Mouse (Mus musculus): ENCODE data around the gene Khnyn. TPM values are rescaled to one million over a fixed set of nuclear protein-coding genes. Genes with fewer than 3 reads are reported as not detected.

The Khnyn gene
- total and polyA plus RNA-seq, 2 experiments = 15.4 to 29.8 TPM

DNA sequence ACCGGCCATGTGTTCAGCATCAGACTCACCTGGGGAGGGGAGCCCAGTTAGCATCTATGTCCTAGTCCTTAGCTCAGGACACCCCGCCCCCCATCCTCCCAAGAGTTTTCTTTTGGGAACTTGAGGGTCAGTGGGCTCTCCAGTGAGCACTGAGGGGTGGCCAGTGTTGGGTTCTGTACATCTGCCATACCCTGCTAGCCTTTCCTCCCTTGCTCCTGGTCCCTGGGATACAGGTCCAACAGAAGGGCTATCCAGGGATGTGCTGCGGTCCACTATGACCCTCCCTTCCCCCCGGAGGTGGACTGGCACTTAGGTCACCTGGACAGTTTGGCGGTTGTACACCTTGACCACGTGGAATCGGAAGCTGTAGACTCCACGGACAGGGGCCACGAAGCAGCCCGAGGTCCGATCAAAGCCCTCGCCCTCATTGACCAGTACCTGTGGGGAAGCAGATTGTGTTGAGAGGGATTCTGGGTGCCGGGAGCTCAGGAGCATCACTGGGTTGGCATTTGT is 1.5 kb upstream of the Khnyn start:
- no peaks in the 10 kb centered on the region for H3K27me3 ChIP-seq (ENCODE audit: control insufficient read depth, insufficient read depth, low read length)
- no peak for TF ChIP-seq POLR2A (IDR thresholded peaks at IDR 0.05; ENCODE audit: extremely low read depth, insufficient read depth, low read length)
- no peak for TF ChIP-seq CTCF (IDR thresholded peaks at IDR 0.05; ENCODE audit: low read depth, low read length)
- WGBS = 78% methylated on average over 13 of the region's 13 CpGs
- no peak overlapping the region; the same call in 1 of the 2 replicates for H3K9ac ChIP-seq (ENCODE audit: low read depth, low read length)
- peaks cover 11% of the 10 kb centered on the region for H3K36me3 ChIP-seq (ENCODE audit: control insufficient read depth, insufficient read depth, low read length)
- H3K79me2 ChIP-seq (ENCODE audit: control insufficient read depth, insufficient read depth, low read length) = peaks cover 9% of the 10 kb centered on the region; the same call in 1 of the 2 replicates
- peaks cover 20% of the 10 kb centered on the region for H3K4me1 ChIP-seq (ENCODE audit: control insufficient read depth, insufficient read depth, low read length)
- H3K27ac ChIP-seq (replicated peaks; ENCODE audit: insufficient read depth, low read depth, low read length) = 0 out of 2 replicates have a peak overlapping the region, but pooled peaks have one; percentile 59
- no peak overlapping the region for H3K4me3 ChIP-seq (ENCODE audit: insufficient read depth, low read depth, low read length)
- no peak for DNase-seq (ENCODE audit: extremely low read depth, low read depth, low spot score)

DNA sequence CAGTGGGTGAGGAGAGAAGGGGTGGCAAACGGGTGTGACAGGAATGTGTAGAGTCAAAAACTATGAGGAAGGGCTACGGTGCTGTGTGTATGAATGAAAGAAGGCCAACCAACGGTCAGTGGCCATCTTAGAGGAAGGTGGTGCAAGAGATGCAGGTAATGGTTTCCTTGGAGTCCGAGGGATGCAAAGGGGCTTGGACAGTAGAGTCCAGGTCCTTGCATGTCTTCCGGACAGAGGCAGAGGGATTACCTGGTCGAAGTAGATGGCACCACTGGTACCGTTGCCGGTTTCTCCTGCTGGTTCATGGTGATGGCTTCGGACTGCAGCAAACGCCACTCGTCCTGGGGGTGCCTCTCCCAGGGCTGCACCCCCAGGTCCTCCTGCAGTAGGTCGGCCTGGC is 1.1 kb upstream of the Khnyn start:
- WGBS = 93% methylated on average over 12 of the region's 12 CpGs
- H3K4me1 ChIP-seq (ENCODE audit: control insufficient read depth, insufficient read depth, low read length) = peaks cover 20% of the 10 kb centered on the region
- H3K36me3 ChIP-seq (ENCODE audit: control insufficient read depth, insufficient read depth, low read length) = peaks cover 16% of the 10 kb centered on the region
- peaks cover 9% of the 10 kb centered on the region; the same call in 1 of the 2 replicates for H3K79me2 ChIP-seq (ENCODE audit: control insufficient read depth, insufficient read depth, low read length)
- peak overlapping the region; percentile 71 for H3K27ac ChIP-seq (replicated peaks; ENCODE audit: insufficient read depth, low read depth, low read length)
- TF ChIP-seq CTCF (IDR thresholded peaks at IDR 0.05; ENCODE audit: low read depth, low read length) (no peak), POLR2A (IDR thresholded peaks at IDR 0.05; ENCODE audit: extremely low read depth, insufficient read depth, low read length) (no peak)
- H3K27me3 ChIP-seq (ENCODE audit: control insufficient read depth, insufficient read depth, low read length) = no peaks in the 10 kb centered on the region
- no peak overlapping the region for H3K4me3 ChIP-seq (ENCODE audit: insufficient read depth, low read depth, low read length)
- 0 out of 2 replicates have a peak overlapping the region, but pooled peaks have one; percentile 5 for H3K9ac ChIP-seq (ENCODE audit: low read depth, low read length)
- no peak for DNase-seq (ENCODE audit: extremely low read depth, low read depth, low spot score)

DNA sequence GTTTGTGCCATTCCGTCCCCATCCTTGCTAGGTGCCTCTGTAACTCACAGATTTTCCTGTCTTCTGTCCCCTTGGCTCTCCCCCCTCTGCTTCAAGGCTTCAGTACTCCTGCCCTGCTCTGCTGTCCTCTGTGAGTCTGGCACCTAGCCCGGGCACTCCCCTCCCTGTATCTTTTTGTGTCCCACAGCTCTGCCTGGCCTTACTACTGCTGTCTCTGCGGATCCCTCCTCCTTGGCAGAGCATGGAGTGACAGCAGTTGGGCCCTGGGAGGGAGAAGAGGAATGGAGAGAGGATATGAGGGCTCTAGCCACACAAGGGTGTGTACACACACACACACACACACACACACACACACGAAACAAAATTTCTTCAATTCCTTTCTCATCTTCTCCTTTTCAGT is 581 bp upstream of the Khnyn start, which contains the start of gene Cbln3:
Cbln3 (minus strand) TSS at position 227 of the 400 bp plus-strand sequence.
- TF ChIP-seq POLR2A (IDR thresholded peaks at IDR 0.05; ENCODE audit: extremely low read depth, insufficient read depth, low read length) (no peak), CTCF (IDR thresholded peaks at IDR 0.05; ENCODE audit: low read depth, low read length) (no peak)
- no peaks in the 10 kb centered on the region for H3K27me3 ChIP-seq (ENCODE audit: control insufficient read depth, insufficient read depth, low read length)
- peak within 1 kb of the TSS; percentile 99 for H3K9ac ChIP-seq (ENCODE audit: low read depth, low read length)
- peaks cover 20% of the 10 kb centered on the region for H3K4me1 ChIP-seq (ENCODE audit: control insufficient read depth, insufficient read depth, low read length)
- peaks cover 9% of the 10 kb centered on the region; the same call in 1 of the 2 replicates for H3K79me2 ChIP-seq (ENCODE audit: control insufficient read depth, insufficient read depth, low read length)
- DNase-seq (ENCODE audit: extremely low read depth, low read depth, low spot score) = peak; percentile 78
- H3K36me3 ChIP-seq (ENCODE audit: control insufficient read depth, insufficient read depth, low read length) = peaks cover 19% of the 10 kb centered on the region
- WGBS = 21% methylated on average over 4 of the region's 4 CpGs
- H3K4me3 ChIP-seq (ENCODE audit: insufficient read depth, low read depth, low read length) = peak within 1 kb of the TSS; percentile 92
- H3K27ac ChIP-seq (replicated peaks; ENCODE audit: insufficient read depth, low read depth, low read length) = peak within 1 kb of the TSS; percentile 95

DNA sequence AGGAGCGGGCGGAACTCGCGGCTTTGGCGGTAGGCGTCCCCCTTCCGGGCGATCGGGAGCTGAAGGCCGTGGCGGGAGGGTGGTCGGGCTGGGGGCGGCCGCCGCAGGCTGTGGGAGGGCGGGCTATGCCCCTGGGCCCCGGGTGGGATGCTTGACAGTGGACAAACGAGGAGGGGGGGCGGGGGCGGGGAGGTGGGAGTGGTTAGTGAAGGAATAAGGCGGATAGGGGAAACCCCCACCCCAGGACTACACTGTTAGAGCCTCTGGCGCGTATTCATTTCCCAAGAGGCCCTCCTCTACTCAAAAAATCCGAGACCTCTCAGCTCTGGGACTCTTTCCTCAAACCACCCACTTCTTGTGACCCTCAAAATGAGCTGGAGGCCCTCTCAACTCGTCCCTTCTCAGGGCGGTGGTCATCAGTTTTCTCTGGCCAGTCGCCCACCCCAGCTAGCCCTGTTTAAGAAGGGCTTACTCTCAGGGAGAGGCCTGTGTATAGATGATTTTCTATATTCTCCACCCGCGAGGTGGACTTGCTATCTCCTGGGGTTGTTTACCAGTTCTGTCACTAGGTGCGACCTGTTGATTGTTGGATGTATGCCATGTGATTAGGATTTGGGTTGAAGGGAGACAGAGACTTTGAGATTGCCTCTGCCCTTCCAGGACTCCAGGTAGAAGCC is 505 bp downstream of the Khnyn start:
- Histone ChIP-seq H3K4me3 (ENCODE audit: insufficient read depth, low read depth, low read length) (peak overlapping the region; percentile 92), H3K27me3 (ENCODE audit: control insufficient read depth, insufficient read depth, low read length) (no peaks in the 10 kb centered on the region), H3K9ac (ENCODE audit: low read depth, low read length) (peak overlapping the region; percentile 99), H3K4me1 (ENCODE audit: control insufficient read depth, insufficient read depth, low read length) (peaks cover 20% of the 10 kb centered on the region), H3K79me2 (ENCODE audit: control insufficient read depth, insufficient read depth, low read length) (peaks cover 9% of the 10 kb centered on the region; the same call in 1 of the 2 replicates), H3K27ac (replicated peaks; ENCODE audit: insufficient read depth, low read depth, low read length) (peak overlapping the region; percentile 95), H3K36me3 (ENCODE audit: control insufficient read depth, insufficient read depth, low read length) (peaks cover 28% of the 10 kb centered on the region)
- peak; percentile 71 for DNase-seq (ENCODE audit: extremely low read depth, low read depth, low spot score)
- TF ChIP-seq CTCF (IDR thresholded peaks at IDR 0.05; ENCODE audit: low read depth, low read length) (no peak), POLR2A (IDR thresholded peaks at IDR 0.05; ENCODE audit: extremely low read depth, insufficient read depth, low read length) (no peak)
- under 1% methylated on average over 29 of the region's 30 CpGs for WGBS

DNA sequence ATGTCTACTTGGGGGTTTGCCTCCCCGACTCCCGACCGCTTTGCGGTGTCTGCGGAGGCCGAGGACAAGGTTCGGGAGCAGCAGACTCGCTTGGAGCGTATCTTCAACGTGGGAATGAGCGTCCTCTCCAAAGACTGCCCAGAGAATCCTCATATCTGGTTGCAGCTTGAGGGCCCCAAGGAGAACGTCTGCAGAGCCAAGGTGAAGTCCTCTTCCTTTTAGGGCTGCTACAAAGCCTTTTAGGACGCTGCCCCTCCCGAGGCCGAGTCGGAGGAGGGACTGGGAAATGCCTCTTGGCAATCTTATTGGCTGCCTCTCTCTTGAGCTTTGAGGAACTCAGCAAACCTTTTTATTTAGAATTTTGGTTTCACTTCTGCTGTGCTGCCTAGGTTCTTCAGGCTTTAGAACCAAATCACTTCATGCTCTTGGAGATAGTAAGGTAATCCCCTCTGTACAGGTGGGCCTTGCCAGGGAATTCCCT is 1.1 kb downstream of the Khnyn start:
- DNase-seq (ENCODE audit: extremely low read depth, low read depth, low spot score) = peak; percentile 56

More for the DNA sequence above, 1.1 kb downstream of the Khnyn start:
- no peaks in the 10 kb centered on the region for H3K27me3 ChIP-seq (ENCODE audit: control insufficient read depth, insufficient read depth, low read length)
- H3K36me3 ChIP-seq (ENCODE audit: control insufficient read depth, insufficient read depth, low read length) = peaks cover 31% of the 10 kb centered on the region
- peaks cover 9% of the 10 kb centered on the region; the same call in 1 of the 2 replicates for H3K79me2 ChIP-seq (ENCODE audit: control insufficient read depth, insufficient read depth, low read length)
- H3K9ac ChIP-seq (ENCODE audit: low read depth, low read length) = peak overlapping the region; percentile 99
- no peak for TF ChIP-seq CTCF (IDR thresholded peaks at IDR 0.05; ENCODE audit: low read depth, low read length)
- TF ChIP-seq POLR2A (IDR thresholded peaks at IDR 0.05; ENCODE audit: extremely low read depth, insufficient read depth, low read length) = 0 out of 2 replicates have a peak, but pooled peaks have one; percentile 34
- H3K4me1 ChIP-seq (ENCODE audit: control insufficient read depth, insufficient read depth, low read length) = peaks cover 20% of the 10 kb centered on the region
- peak overlapping the region; percentile 92 for H3K4me3 ChIP-seq (ENCODE audit: insufficient read depth, low read depth, low read length)
- H3K27ac ChIP-seq (replicated peaks; ENCODE audit: insufficient read depth, low read depth, low read length) = peak overlapping the region; percentile 82
- WGBS = 1% methylated on average over 16 of the region's 16 CpGs

Data from liver, adult 2 months (tissue).